Mouse (Mus musculus) testis, adult 2 months (tissue): Measurements from ENCODE around the gene Nkain2. TPM values are rescaled to one million over a fixed set of nuclear protein-coding genes. Genes with fewer than 3 reads are reported as not detected.

Source experiments
- H3K27ac ChIP-seq: fragments of 200-500 bp; 2 replicates; pipeline ENCODE4 v1.5.1; 2012; ENCODE audit warnings: low read depth, low read length; ENCODE audit not compliant: control insufficient read depth, insufficient read depth
- H3K27me3 ChIP-seq: fragments of 200-500 bp; 2 replicates; pipeline ENCODE4 v1.6.1; 2012; ENCODE audit warnings: mild to moderate bottlenecking, low read length, moderate library complexity; ENCODE audit not compliant: control insufficient read depth, insufficient read depth
- H3K36me3 ChIP-seq: fragments of 200-500 bp; 2 replicates; pipeline ENCODE4 v1.6.1; 2012; ENCODE audit warnings: mild to moderate bottlenecking, low read length; ENCODE audit not compliant: control insufficient read depth, insufficient read depth
- H3K4me1 ChIP-seq: fragments of 200-500 bp; 2 replicates; pipeline ENCODE4 v1.6.1; 2012; ENCODE audit warnings: low read length; ENCODE audit not compliant: control insufficient read depth, insufficient read depth
- H3K4me3 ChIP-seq: fragments of 200-500 bp; 2 replicates; pipeline ENCODE4 v1.5.1; 2012; ENCODE audit warnings: low read depth, mild to moderate bottlenecking, low read length, moderate library complexity, mixed read lengths; ENCODE audit not compliant: control insufficient read depth
- CTCF ChIP-seq: fragments of 200-500 bp; IDR thresholded peaks from 2 replicates; pipeline ENCODE4 v1.5.1; 2012; ENCODE audit warnings: low read depth, mild to moderate bottlenecking, inconsistent platforms, low read length, moderate library complexity; ENCODE audit not compliant: control insufficient read depth, insufficient read depth, insufficient replicate concordance
- POLR2A ChIP-seq: fragments of 200-500 bp; IDR thresholded peaks from 2 replicates; pipeline ENCODE4 v1.6.1; 2012; ENCODE audit warnings: low read depth, mild to moderate bottlenecking, inconsistent platforms, low read length, moderate library complexity; ENCODE audit not compliant: control insufficient read depth
- polyA plus RNA-seq: library from polyadenylated mRNA; depleted of rRNA; stranded (reverse); fragments of >200 nt; gene quantifications from 2 replicates; pipeline ENCODE4 v1.2.3, GENCODE M21; 2012

Gene Nkain2
- polyA plus RNA-seq, 1 experiment, result 0.98 TPM

- Histone ChIP-seq H3K4me1 (no peaks in the 10 kb centered on the region), H3K27ac (no peak overlapping the region), H3K36me3 (no peaks in the 10 kb centered on the region), H3K27me3 (no peaks in the 10 kb centered on the region), H3K4me3 (no peak overlapping the region)
- TF ChIP-seq POLR2A (no peak), CTCF (no peak)
These were observed 332.6 kb downstream of the Nkain2 start for GRCm38 (mm10) chr10:32557673-32558072.

GRCm38 (mm10) chr10:32536057-32536456 is 354.2 kb downstream of the Nkain2 start:
- H3K36me3 ChIP-seq, result no peaks in the 10 kb centered on the region
- no peak overlapping the region for H3K27ac ChIP-seq
- H3K4me1 ChIP-seq, result no peaks in the 10 kb centered on the region
- no peak overlapping the region for H3K4me3 ChIP-seq
- TF ChIP-seq CTCF (no peak), POLR2A (no peak)
- H3K27me3 ChIP-seq, result no peaks in the 10 kb centered on the region

GRCm38 (mm10) chr10:32510821-32511220 is 379.4 kb downstream of the Nkain2 start:
- Histone ChIP-seq H3K27ac (no peak overlapping the region), H3K27me3 (no peaks in the 10 kb centered on the region), H3K4me3 (no peak overlapping the region), H3K4me1 (no peaks in the 10 kb centered on the region), H3K36me3 (no peaks in the 10 kb centered on the region)
- no peak for TF ChIP-seq CTCF
- no peak for TF ChIP-seq POLR2A

- Histone ChIP-seq H3K4me1 (no peaks in the 10 kb centered on the region), H3K27me3 (no peaks in the 10 kb centered on the region), H3K36me3 (no peaks in the 10 kb centered on the region), H3K27ac (no peak overlapping the region), H3K4me3 (no peak overlapping the region)
- TF ChIP-seq POLR2A (no peak), CTCF (no peak)
These were observed 395.6 kb downstream of the Nkain2 start for GRCm38 (mm10) chr10:32494591-32495182.

GRCm38 (mm10) chr10:32493600-32493999 is 396.7 kb downstream of the Nkain2 start:
- no peaks in the 10 kb centered on the region for H3K4me1 ChIP-seq
- no peak overlapping the region for H3K4me3 ChIP-seq
- H3K36me3 ChIP-seq, result no peaks in the 10 kb centered on the region
- no peak for TF ChIP-seq POLR2A
- no peak for TF ChIP-seq CTCF
- H3K27me3 ChIP-seq, result no peaks in the 10 kb centered on the region
- no peak overlapping the region for H3K27ac ChIP-seq

- no peak overlapping the region for H3K4me3 ChIP-seq
- TF ChIP-seq CTCF (no peak), POLR2A (no peak)
- no peaks in the 10 kb centered on the region for H3K4me1 ChIP-seq
- H3K36me3 ChIP-seq, result no peaks in the 10 kb centered on the region
- H3K27ac ChIP-seq, result no peak overlapping the region
- H3K27me3 ChIP-seq, result no peaks in the 10 kb centered on the region
These were observed 427.5 kb downstream of the Nkain2 start for GRCm38 (mm10) chr10:32462726-32463125.

GRCm38 (mm10) chr10:32439932-32440519 is 450.2 kb downstream of the Nkain2 start:
- no peak overlapping the region for H3K27ac ChIP-seq
- H3K4me3 ChIP-seq, result no peak overlapping the region
- H3K36me3 ChIP-seq, result no peaks in the 10 kb centered on the region
- TF ChIP-seq POLR2A, result no peak
- TF ChIP-seq CTCF, result no peak
- no peaks in the 10 kb centered on the region for H3K4me1 ChIP-seq
- H3K27me3 ChIP-seq, result no peaks in the 10 kb centered on the region

GRCm38 (mm10) chr10:32414228-32414627 is 476.0 kb downstream of the Nkain2 start:
- no peak for TF ChIP-seq POLR2A
- Histone ChIP-seq H3K36me3 (no peaks in the 10 kb centered on the region), H3K4me3 (no peak overlapping the region), H3K27me3 (no peaks in the 10 kb centered on the region), H3K27ac (no peak overlapping the region), H3K4me1 (no peaks in the 10 kb centered on the region)
